Mouse (Mus musculus) hindbrain, embryonic 12.5 days (tissue): ENCODE data around the gene Rabep1. TPM values are rescaled to one million over a fixed set of nuclear protein-coding genes. Genes with fewer than 3 reads are reported as not detected.
"Not testable (repeated sequence)": the region's sequence is repeated elsewhere in the genome, so short reads cannot be mapped to it uniquely, and the experiment has no call there.

Experiments
- ATAC-seq: fragments of 200-750 bp; cut with Nextera tagmentation; 2 replicates; pipeline ENCODE4 v1.8.0; 2017; ENCODE audit warnings: moderate TSS enrichment; ENCODE audit not compliant: low FRiP score
- H3K27ac ChIP-seq: fragments of 300-500 bp; sonication (generic); 2 replicates; pipeline ENCODE4 v1.5.1; 2016; ENCODE audit warnings: mild to moderate bottlenecking
- H3K27me3 ChIP-seq: fragments of 300-500 bp; sonication (generic); 2 replicates; pipeline ENCODE4 v1.6.1; 2016; ENCODE audit warnings: mild to moderate bottlenecking
- H3K36me3 ChIP-seq: fragments of 300-500 bp; sonication (generic); 2 replicates; pipeline ENCODE4 v1.6.1; 2016; ENCODE audit warnings: mild to moderate bottlenecking
- H3K4me1 ChIP-seq: fragments of 300-500 bp; sonication (generic); 2 replicates; pipeline ENCODE4 v1.6.1; 2016
- H3K4me2 ChIP-seq: fragments of 300-500 bp; sonication (generic); replicated peaks from 2 replicates; pipeline ENCODE4 v1.6.1; 2016; ENCODE audit warnings: mild to moderate bottlenecking
- H3K4me3 ChIP-seq: fragments of 300-500 bp; sonication (generic); 2 replicates; pipeline ENCODE4 v1.5.1; 2016; ENCODE audit warnings: mild to moderate bottlenecking
- H3K9ac ChIP-seq: fragments of 300-500 bp; sonication (generic); 2 replicates; pipeline ENCODE4 v1.6.1; 2016; ENCODE audit warnings: mild to moderate bottlenecking, moderate library complexity
- H3K9me3 ChIP-seq: fragments of 300-500 bp; sonication (generic); replicated peaks from 2 replicates; pipeline ENCODE4 v1.6.1; 2016; ENCODE audit warnings: mild to moderate bottlenecking
- WGBS: fragments of 180-500 bp; shearing (Covaris S2); methylation state at CpG from one replicate; pipeline ENCODE4 v1.1.7; 2016; 5-methylcytosine and 5-hydroxymethylcytosine counted together
- polyA plus RNA-seq: library from polyadenylated mRNA; unstranded; fragments of >200 nt; fragmentation: Nextera tagmentation; extraction: Ambion mirVana; gene quantifications from 2 replicates; pipeline ENCODE4 v1.2.1, GENCODE M21; 2016

Gene Rabep1
- polyA plus RNA-seq, 1 experiment from 2014 or later = 56.9 TPM

- Histone ChIP-seq H3K9me3 (no peaks in the 10 kb centered on the region), H3K36me3 (no peaks in the 10 kb centered on the region), H3K4me2 (no peak overlapping the region), H3K9ac (no peak overlapping the region), H3K27ac (no peak overlapping the region), H3K4me1 (no peaks in the 10 kb centered on the region), H3K4me3 (no peak overlapping the region), H3K27me3 (no peaks in the 10 kb centered on the region)
- no peak for ATAC-seq
- WGBS = 93% methylated on average over 3 of the region's 3 CpGs
Measured at GRCm38 (mm10) chr11:70871766-70872330, 27.3 kb downstream of the Rabep1 start.

GRCm38 (mm10) chr11:70873846-70874613, 29.5 kb downstream of the Rabep1 start:
- H3K9me3 ChIP-seq = no peaks in the 10 kb centered on the region
- ATAC-seq = no peak
- H3K4me3 ChIP-seq = no peak overlapping the region
- no peak overlapping the region for H3K9ac ChIP-seq
- peaks cover under 1% of the 10 kb centered on the region; the same call in 1 of the 2 replicates for H3K36me3 ChIP-seq
- no peaks in the 10 kb centered on the region for H3K27me3 ChIP-seq
- H3K4me2 ChIP-seq = no peak overlapping the region
- no peak overlapping the region for H3K27ac ChIP-seq
- no peaks in the 10 kb centered on the region for H3K4me1 ChIP-seq
- WGBS = 72% methylated on average over 1 of the region's 1 CpGs

GRCm38 (mm10) chr11:70877670-70878069, 33.1 kb downstream of the Rabep1 start:
- Histone ChIP-seq H3K27ac (no peak overlapping the region), H3K9ac (no peak overlapping the region), H3K9me3 (no peaks in the 10 kb centered on the region), H3K4me2 (no peak overlapping the region), H3K4me3 (no peak overlapping the region), H3K27me3 (no peaks in the 10 kb centered on the region), H3K4me1 (no peaks in the 10 kb centered on the region), H3K36me3 (peaks cover 5% of the 10 kb centered on the region; the same call in 1 of the 2 replicates)
- ATAC-seq = no peak
- 93% methylated on average over 7 of the region's 7 CpGs for WGBS

- H3K27me3 ChIP-seq = no peaks in the 10 kb centered on the region
- H3K9ac ChIP-seq = no peak overlapping the region
- H3K4me3 ChIP-seq = no peak overlapping the region
- H3K4me2 ChIP-seq = no peak overlapping the region
- peaks cover 18% of the 10 kb centered on the region for H3K36me3 ChIP-seq
- H3K9me3 ChIP-seq = no peaks in the 10 kb centered on the region
- ATAC-seq = no peak
- WGBS = 96% methylated on average over 3 of the region's 3 CpGs
- no peak overlapping the region for H3K27ac ChIP-seq
- H3K4me1 ChIP-seq = no peaks in the 10 kb centered on the region
Measured at GRCm38 (mm10) chr11:70882905-70883430, 38.4 kb downstream of the Rabep1 start.

- no peak overlapping the region for H3K4me2 ChIP-seq
- WGBS = 91% methylated on average over 2 of the region's 2 CpGs
- no peaks in the 10 kb centered on the region for H3K4me1 ChIP-seq
- H3K27me3 ChIP-seq = no peaks in the 10 kb centered on the region
- ATAC-seq = no peak
- no peak overlapping the region for H3K4me3 ChIP-seq
- H3K36me3 ChIP-seq = peaks cover 36% of the 10 kb centered on the region
- H3K27ac ChIP-seq = no peak overlapping the region
- H3K9ac ChIP-seq = no peak overlapping the region
- no peaks in the 10 kb centered on the region for H3K9me3 ChIP-seq
Measured at GRCm38 (mm10) chr11:70890643-70891042, 46.1 kb downstream of the Rabep1 start.

GRCm38 (mm10) chr11:70891616-70892015, 47.0 kb downstream of the Rabep1 start:
- Histone ChIP-seq H3K36me3 (peaks cover 32% of the 10 kb centered on the region), H3K4me1 (no peaks in the 10 kb centered on the region), H3K9me3 (no peaks in the 10 kb centered on the region), H3K4me2 (no peak overlapping the region), H3K4me3 (no peak overlapping the region), H3K27ac (no peak overlapping the region), H3K27me3 (no peaks in the 10 kb centered on the region), H3K9ac (no peak overlapping the region)
- no peak for ATAC-seq

- Histone ChIP-seq H3K36me3 (peaks cover 33% of the 10 kb centered on the region), H3K4me2 (no peak overlapping the region), H3K4me3 (no peak overlapping the region), H3K9ac (no peak overlapping the region), H3K9me3 (no peaks in the 10 kb centered on the region), H3K27me3 (no peaks in the 10 kb centered on the region), H3K4me1 (no peaks in the 10 kb centered on the region), H3K27ac (no peak overlapping the region)
- no peak for ATAC-seq
- 83% methylated on average over 3 of the region's 3 CpGs for WGBS
Measured at GRCm38 (mm10) chr11:70897680-70898079, 53.1 kb downstream of the Rabep1 start.

GRCm38 (mm10) chr11:70898182-70898581, 53.6 kb downstream of the Rabep1 start:
- H3K9ac ChIP-seq, H3K4me3 ChIP-seq, H3K27me3 ChIP-seq, H3K9me3 ChIP-seq, ATAC-seq, H3K27ac ChIP-seq, H3K4me2 ChIP-seq, H3K4me1 ChIP-seq: not testable (repeated sequence)
- whole genome bisulfite sequencing = 91% methylated on average over 5 of the region's 5 CpGs
- H3K36me3 ChIP-seq = peaks cover 35% of the 10 kb centered on the region

GRCm38 (mm10) chr11:70906681-70907080, 62.1 kb downstream of the Rabep1 start:
- H3K4me2 ChIP-seq = no peak overlapping the region
- no peak overlapping the region for H3K9ac ChIP-seq
- no peaks in the 10 kb centered on the region for H3K27me3 ChIP-seq
- H3K9me3 ChIP-seq = no peaks in the 10 kb centered on the region
- H3K4me3 ChIP-seq = no peak overlapping the region
- no peak for ATAC-seq
- no peaks in the 10 kb centered on the region for H3K4me1 ChIP-seq
- peaks cover 38% of the 10 kb centered on the region for H3K36me3 ChIP-seq
- WGBS = 93% methylated on average over 3 of the region's 3 CpGs
- H3K27ac ChIP-seq = no peak overlapping the region

GRCm38 (mm10) chr11:70911323-70911722, 66.7 kb downstream of the Rabep1 start:
- H3K36me3 ChIP-seq = peaks cover 32% of the 10 kb centered on the region
- H3K4me1 ChIP-seq = no peaks in the 10 kb centered on the region
- WGBS = 98% methylated on average over 3 of the region's 3 CpGs
- H3K9me3 ChIP-seq = no peaks in the 10 kb centered on the region
- H3K27ac ChIP-seq = no peak overlapping the region
- no peak overlapping the region for H3K4me2 ChIP-seq
- no peaks in the 10 kb centered on the region for H3K27me3 ChIP-seq
- no peak for ATAC-seq
- no peak overlapping the region for H3K4me3 ChIP-seq
- no peak overlapping the region for H3K9ac ChIP-seq

GRCm38 (mm10) chr11:70911920-70912319, 67.3 kb downstream of the Rabep1 start:
- WGBS = 88% methylated on average over 1 of the region's 1 CpGs
- Histone ChIP-seq H3K9ac (no peak overlapping the region), H3K27me3 (no peaks in the 10 kb centered on the region), H3K4me3 (no peak overlapping the region), H3K9me3 (no peaks in the 10 kb centered on the region), H3K36me3 (peaks cover 32% of the 10 kb centered on the region), H3K27ac (no peak overlapping the region), H3K4me1 (no peaks in the 10 kb centered on the region), H3K4me2 (no peak overlapping the region)
- ATAC-seq = no peak

GRCm38 (mm10) chr11:70917896-70918295, 73.3 kb downstream of the Rabep1 start:
- no peak overlapping the region for H3K4me3 ChIP-seq
- H3K9me3 ChIP-seq = no peaks in the 10 kb centered on the region
- H3K9ac ChIP-seq = no peak overlapping the region
- H3K27me3 ChIP-seq = no peaks in the 10 kb centered on the region
- H3K4me2 ChIP-seq = no peak overlapping the region
- no peaks in the 10 kb centered on the region for H3K4me1 ChIP-seq
- no peak overlapping the region for H3K27ac ChIP-seq
- 93% methylated on average over 2 of the region's 2 CpGs for WGBS
- peaks cover 29% of the 10 kb centered on the region for H3K36me3 ChIP-seq
- ATAC-seq = no peak

- Histone ChIP-seq H3K9ac (no peak overlapping the region), H3K27ac (no peak overlapping the region), H3K4me1 (no peaks in the 10 kb centered on the region), H3K4me2 (no peak overlapping the region), H3K4me3 (no peak overlapping the region), H3K9me3 (no peaks in the 10 kb centered on the region), H3K27me3 (no peaks in the 10 kb centered on the region), H3K36me3 (peaks cover 42% of the 10 kb centered on the region)
- ATAC-seq = no peak
- WGBS = 96% methylated on average over 4 of the region's 4 CpGs
Measured at GRCm38 (mm10) chr11:70919524-70919923, 74.9 kb downstream of the Rabep1 start.
